Mouse (Mus musculus): ENCODE results near the gene Arhgap32. TPM values are rescaled to one million over a fixed set of nuclear protein-coding genes. Genes with fewer than 3 reads are reported as not detected.

Gene Arhgap32
- total RNA-seq, 4 experiments from 2014 or later: 17.5 to 24.0 (median 21.3) TPM

- DNase-seq (ENCODE audit: low spot score): no peak
Observed at GRCm38 (mm10) chr9:32192295-32193073, 76.5 kb downstream of the Arhgap32 start.

GRCm38 (mm10) chr9:32204450-32204990, 88.6 kb downstream of the Arhgap32 start:
- no peak for DNase-seq (ENCODE audit: low spot score)

GRCm38 (mm10) chr9:32207133-32207532, 91.2 kb downstream of the Arhgap32 start:
- no peak for DNase-seq (ENCODE audit: low spot score)

- DNase-seq (ENCODE audit: low spot score): no peak
Observed at GRCm38 (mm10) chr9:32208071-32208470, 92.1 kb downstream of the Arhgap32 start.

- no peak for DNase-seq (ENCODE audit: low spot score)
Observed at GRCm38 (mm10) chr9:32216820-32217567, 101.1 kb downstream of the Arhgap32 start.

GRCm38 (mm10) chr9:32219400-32219799, 103.5 kb downstream of the Arhgap32 start:
- peak; percentile 37 for DNase-seq (ENCODE audit: low spot score)

GRCm38 (mm10) chr9:32222184-32222583, 106.2 kb downstream of the Arhgap32 start:
- no peak for DNase-seq (ENCODE audit: low spot score)

- DNase-seq (ENCODE audit: low spot score): no peak
Observed at GRCm38 (mm10) chr9:32223739-32224529, 108.0 kb downstream of the Arhgap32 start.

GRCm38 (mm10) chr9:32224937-32225336, 109.0 kb downstream of the Arhgap32 start:
- DNase-seq (ENCODE audit: low spot score): no peak

- DNase-seq (ENCODE audit: low spot score): no peak
Observed at GRCm38 (mm10) chr9:32225584-32225983, 109.6 kb downstream of the Arhgap32 start.

GRCm38 (mm10) chr9:32227034-32227433, 111.1 kb downstream of the Arhgap32 start:
- DNase-seq (ENCODE audit: low spot score): no peak

GRCm38 (mm10) chr9:32233593-32233992, 117.7 kb downstream of the Arhgap32 start:
- DNase-seq (ENCODE audit: low spot score): no peak

GRCm38 (mm10) chr9:32234767-32235489, 119.0 kb downstream of the Arhgap32 start:
- DNase-seq (ENCODE audit: low spot score): no peak

GRCm38 (mm10) chr9:32238899-32239298, 123.0 kb downstream of the Arhgap32 start:
- no peak for DNase-seq (ENCODE audit: low spot score)

- DNase-seq (ENCODE audit: low spot score): no peak
Observed at GRCm38 (mm10) chr9:32239427-32239826, 123.5 kb downstream of the Arhgap32 start.

GRCm38 (mm10) chr9:32240449-32240848, 124.5 kb downstream of the Arhgap32 start:
- no peak for DNase-seq (ENCODE audit: low spot score)

GRCm38 (mm10) chr9:32241637-32242199, 125.8 kb downstream of the Arhgap32 start:
- no peak for DNase-seq (ENCODE audit: low spot score)

- no peak for DNase-seq (ENCODE audit: low spot score)
Observed at GRCm38 (mm10) chr9:32242921-32243617, 127.1 kb downstream of the Arhgap32 start.

- no peak for DNase-seq (ENCODE audit: low spot score)
Observed at GRCm38 (mm10) chr9:32245237-32245636, 129.3 kb downstream of the Arhgap32 start.

GRCm38 (mm10) chr9:32246123-32246716, 130.3 kb downstream of the Arhgap32 start:
- no peak for DNase-seq (ENCODE audit: low spot score)

Measured in heart, adult 8-10 months (tissue).